Mouse (Mus musculus) megakaryocyte, embryonic 14.5 days (primary cell): Measurements from ENCODE around the gene Bbox1.

Experiments used
- FLI1 ChIP-seq: IDR thresholded peaks from 2 replicates; pipeline ENCODE4 v1.6.1; 2012; ENCODE audit warnings: low read length, inconsistent platforms, mixed read lengths
- GATA1 ChIP-seq: IDR thresholded peaks from 3 replicates; pipeline ENCODE4 v1.6.1; 2012; ENCODE audit warnings: mixed read lengths, low read length, inconsistent platforms, borderline replicate concordance

GRCm38 (mm10) chr2:110351843-110352251 is 37.5 kb upstream of the Bbox1 start:
- TF ChIP-seq GATA1 (no peak), FLI1 (no peak)
